Mouse (Mus musculus): ENCODE measurements around the gene Rtn2. TPM values are rescaled to one million over a fixed set of nuclear protein-coding genes. Genes with fewer than 3 reads are reported as not detected.

Gene Rtn2
- total RNA-seq, 1 experiment from 2014 or later: not detected

DNA sequence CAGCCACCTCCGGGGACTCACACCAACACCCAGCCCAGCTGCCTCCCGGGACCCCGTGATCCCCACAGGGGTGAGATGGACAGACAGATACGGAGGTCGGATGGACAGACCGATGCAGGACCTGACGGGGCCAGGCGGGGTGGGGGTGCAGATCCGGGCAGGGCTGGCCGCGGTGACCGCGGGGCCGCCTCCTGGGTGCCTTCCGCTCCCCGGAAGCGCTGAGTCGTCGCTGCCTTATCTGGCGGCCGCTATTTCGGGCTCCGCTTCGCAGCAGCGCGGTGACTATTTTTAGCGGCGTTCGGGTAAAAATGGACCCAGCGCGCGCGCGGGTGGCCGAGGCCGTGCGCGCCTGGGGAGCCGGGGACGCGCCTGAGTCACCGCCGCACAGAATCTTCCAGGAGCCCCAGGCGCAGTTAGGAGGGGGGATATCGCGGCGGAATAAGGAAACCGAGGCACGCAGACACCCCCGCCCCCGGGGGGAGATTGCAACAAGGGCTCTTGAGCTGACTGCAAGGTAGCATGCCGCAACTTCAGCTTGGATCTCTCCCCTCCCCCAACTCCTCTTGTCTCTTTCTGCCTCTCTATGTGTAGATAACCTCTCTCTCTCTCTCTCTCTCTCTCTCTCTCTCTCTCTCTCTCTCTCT is 50.4 kb downstream of the Rtn2 start:
- peak; percentile 81 for ATAC-seq (ENCODE audit: extremely low read depth, insufficient number of reproducible peaks, low FRiP score, poor library complexity, severe bottlenecking)

DNA sequence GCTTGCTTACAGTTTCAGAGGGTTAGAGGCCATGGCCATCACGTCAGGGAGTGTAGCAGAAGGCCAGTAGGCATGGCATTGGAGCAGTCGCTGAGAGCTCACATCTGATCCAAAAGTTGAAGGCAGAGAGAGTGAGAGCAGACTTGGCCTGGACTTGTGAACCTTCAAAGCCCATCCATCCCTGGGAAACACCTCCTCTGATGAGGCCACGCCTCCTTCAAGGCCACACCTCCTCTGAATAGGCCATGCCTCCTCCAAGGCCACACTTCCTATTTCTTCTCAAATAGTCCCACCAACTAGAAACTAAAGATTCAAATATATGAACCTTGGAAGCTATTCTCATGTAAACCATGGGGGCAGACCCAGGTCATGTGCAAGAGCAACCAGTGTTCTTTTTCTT is 53.2 kb downstream of the Rtn2 start:
- ATAC-seq (ENCODE audit: extremely low read depth, insufficient number of reproducible peaks, low FRiP score, poor library complexity, severe bottlenecking): peak; percentile 28; the same call in 1 of the 2 replicates

DNA sequence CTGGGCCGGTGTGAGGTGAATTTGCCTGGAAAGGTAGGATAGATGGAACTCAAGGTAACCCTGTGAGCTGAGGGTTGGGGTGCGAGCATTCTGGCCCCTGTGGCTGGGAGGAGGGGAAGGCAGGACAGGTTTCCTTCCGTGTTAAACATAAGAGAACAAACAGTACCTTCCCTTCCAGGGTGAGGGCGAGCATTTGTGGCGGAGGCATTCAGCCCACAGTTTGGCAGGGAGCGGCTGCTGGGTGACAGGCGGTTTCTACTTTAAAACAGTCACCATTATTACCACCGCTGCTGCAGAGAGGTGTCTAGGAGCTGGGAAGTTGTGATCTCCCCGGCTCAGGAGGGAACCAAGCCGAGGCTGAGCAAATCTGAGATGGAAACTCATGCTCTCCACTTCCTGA is 54.7 kb downstream of the Rtn2 start:
- no peak for ATAC-seq (ENCODE audit: extremely low read depth, insufficient number of reproducible peaks, low FRiP score, poor library complexity, severe bottlenecking)

DNA sequence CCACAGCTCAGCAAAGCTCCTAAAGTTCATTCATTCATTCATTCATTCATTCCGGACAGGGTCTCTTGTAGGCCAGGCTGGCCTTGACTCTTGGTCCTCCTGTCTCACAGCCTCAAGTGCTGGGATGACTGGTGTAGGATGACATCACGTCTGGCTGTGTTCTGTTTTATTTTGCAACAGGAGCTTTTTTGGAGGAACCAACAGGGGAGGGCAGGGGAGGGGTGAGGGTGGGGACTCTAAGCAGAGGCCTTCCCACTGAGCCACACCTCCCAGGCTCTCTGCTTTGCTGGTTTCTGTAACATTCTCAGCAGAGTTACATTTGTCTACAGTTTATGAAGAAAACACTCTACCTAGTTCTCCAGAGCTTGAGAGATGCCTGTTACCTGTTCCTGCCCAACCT is 55.6 kb downstream of the Rtn2 start:
- peak; percentile 65 for ATAC-seq (ENCODE audit: extremely low read depth, insufficient number of reproducible peaks, low FRiP score, poor library complexity, severe bottlenecking)

DNA sequence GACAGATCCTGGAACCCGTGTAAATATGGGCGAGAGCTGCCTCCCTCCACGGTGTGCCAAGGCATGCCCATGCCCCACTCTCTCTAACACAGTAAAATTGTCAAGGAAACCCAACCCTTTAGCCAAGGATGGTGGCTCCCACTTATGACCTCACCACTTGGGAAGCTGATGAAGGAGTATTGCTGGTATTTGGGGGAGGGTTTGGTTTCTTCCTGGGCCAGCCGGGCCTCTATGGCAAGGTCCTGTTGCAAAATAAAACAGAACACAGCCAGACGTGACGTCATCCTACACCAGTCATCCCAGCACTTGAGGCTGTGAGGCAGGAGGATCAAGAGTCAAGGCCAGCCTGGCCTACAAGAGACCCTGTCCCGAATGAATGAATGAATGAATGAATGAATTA is 56.2 kb downstream of the Rtn2 start:
- no peak for ATAC-seq (ENCODE audit: extremely low read depth, insufficient number of reproducible peaks, low FRiP score, poor library complexity, severe bottlenecking)

DNA sequence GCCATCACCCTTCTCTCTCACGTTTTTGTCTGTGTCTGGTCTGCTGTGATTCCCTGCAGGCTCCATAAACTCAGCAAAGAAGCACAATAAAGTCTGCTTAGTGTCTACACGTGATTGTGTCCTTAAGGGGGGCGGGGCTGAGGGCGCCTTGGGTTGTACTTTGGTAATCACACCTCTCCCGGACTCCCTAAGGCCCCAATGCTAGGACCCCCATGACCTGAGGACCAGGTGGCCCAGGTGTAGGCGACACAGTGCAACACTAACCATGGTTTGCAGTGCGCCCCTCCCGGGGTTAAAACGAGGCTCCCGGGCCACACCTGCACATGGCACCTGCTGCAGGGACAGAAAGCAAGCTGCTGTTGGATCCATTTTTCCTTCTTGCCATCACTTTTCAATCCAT is 58.8 kb downstream of the Rtn2 start:
- ATAC-seq (ENCODE audit: extremely low read depth, insufficient number of reproducible peaks, low FRiP score, poor library complexity, severe bottlenecking): no peak

DNA sequence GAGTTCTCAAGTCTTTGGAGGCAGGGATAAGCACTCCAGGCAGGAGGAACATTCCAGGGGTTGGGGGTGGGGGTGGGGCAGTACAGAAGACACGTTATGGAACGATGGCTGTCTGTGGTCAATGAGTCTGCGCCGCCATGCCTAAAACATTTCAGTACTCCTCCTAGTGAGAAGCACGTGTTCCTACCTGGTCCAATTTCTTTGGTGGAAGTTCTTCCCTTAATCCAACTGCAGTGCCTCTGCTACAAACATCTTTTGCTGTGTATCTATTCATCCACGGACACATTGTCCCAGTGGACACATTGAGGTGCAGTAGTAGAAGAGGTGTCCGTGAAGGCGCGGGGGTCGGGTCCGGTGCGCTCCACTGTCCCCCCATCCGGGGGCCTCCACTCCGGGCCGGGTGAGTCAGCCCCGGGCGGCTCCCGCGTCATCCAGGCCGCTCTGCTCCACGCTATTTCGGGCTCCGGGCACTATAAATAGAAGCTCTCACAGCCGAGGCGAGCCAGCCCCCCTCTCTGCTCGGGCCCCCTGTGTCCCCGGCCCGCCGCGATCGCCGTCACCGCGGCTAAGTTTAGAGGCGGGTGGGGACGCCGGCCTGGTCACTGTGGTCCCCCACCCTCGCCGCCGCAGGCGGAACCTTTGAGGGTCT is 59.5 kb downstream of the Rtn2 start:
- ATAC-seq (ENCODE audit: extremely low read depth, insufficient number of reproducible peaks, low FRiP score, poor library complexity, severe bottlenecking): no peak

DNA sequence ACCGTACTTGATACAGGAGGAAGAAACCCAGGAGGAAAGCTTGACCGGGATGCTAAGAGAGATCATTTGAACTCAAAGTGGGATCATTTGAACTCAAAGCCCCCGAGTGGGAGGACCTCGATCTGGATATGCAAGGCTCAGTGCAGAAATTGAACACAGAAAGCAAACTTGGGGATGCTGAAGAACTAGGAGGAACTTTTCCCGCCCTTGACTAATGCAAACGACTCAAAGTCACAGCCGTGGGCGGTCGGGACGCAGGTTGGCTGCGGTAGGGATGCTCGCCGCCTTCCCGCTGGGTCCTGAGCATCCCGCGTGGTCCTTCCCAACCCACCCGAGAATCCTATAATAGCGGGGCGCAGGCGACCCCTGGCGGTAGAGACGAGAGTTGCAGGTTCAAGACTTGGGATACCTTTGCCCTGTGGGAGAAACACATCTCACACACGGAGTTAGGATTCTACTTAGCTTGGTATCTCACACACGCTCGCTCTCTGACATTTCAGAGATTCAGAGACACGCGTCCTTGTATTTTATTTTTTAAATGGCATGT is 60.1 kb downstream of the Rtn2 start:
- ATAC-seq (ENCODE audit: extremely low read depth, insufficient number of reproducible peaks, low FRiP score, poor library complexity, severe bottlenecking): no peak; the same call in 1 of the 2 replicates

DNA sequence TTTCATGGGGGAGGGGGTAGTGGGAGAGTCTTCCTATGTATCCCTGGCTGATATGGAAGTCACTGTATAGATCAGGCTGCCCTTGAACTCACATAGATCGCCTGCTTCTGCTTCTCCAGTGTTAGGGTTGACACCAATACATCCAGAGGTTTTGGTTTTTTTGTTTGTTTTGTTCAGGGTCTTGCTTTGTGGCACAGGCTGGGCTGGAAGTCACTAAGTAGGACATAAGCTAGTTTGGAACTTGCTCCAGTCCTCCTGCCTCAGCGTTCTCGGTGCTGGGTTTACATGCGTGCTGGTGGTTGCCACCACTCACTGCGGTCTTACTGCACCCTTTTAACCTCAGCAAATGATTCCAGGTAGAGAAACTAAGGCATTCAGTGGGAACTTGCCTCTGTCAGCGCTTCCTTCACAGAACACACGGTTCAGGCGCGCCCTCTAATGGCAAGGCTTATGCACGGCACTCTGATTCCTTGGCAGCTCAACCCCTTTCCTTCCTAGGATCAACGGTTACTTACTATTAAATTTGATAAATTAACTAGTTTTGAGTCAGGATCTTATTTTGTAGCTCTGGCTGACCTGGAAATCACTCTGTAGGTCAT is 60.9 kb downstream of the Rtn2 start:
- peak; percentile 40; the same call in 1 of the 2 replicates for ATAC-seq (ENCODE audit: extremely low read depth, insufficient number of reproducible peaks, low FRiP score, poor library complexity, severe bottlenecking)

DNA sequence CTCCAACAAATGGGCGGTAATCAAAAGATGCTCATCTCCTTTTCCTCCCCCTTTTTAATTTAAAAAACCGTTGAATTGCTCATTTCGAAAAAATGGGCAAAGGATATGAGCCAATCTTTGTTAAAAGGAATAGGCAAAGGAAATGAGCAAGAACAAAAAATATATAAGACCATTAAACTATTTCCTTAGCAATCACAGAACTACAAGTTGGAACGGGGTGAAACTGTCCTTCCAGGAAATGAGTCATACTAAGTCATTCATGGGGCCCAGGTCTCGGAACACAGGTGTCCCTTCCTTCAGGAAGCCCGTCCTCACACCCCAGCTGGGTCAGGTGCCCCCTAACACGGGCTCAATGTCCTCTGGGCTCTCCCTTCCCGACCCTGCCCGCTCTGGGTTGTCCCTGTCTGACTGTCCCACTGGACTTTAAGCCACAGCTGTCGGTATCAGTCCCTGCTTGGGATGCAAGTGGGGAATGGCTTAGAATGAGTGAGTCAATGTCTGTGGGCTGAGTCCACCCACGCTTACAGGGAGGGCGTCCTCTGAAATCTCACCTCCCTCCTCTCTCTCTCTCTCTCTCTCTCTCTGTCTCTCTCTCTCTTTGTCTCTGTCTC is 61.9 kb downstream of the Rtn2 start, which contains the start of gene Ercc1:
Gene Ercc1 (plus strand): TSS at position 542 of the 611 bp plus-strand sequence.
- no peak for ATAC-seq (ENCODE audit: extremely low read depth, insufficient number of reproducible peaks, low FRiP score, poor library complexity, severe bottlenecking)

DNA sequence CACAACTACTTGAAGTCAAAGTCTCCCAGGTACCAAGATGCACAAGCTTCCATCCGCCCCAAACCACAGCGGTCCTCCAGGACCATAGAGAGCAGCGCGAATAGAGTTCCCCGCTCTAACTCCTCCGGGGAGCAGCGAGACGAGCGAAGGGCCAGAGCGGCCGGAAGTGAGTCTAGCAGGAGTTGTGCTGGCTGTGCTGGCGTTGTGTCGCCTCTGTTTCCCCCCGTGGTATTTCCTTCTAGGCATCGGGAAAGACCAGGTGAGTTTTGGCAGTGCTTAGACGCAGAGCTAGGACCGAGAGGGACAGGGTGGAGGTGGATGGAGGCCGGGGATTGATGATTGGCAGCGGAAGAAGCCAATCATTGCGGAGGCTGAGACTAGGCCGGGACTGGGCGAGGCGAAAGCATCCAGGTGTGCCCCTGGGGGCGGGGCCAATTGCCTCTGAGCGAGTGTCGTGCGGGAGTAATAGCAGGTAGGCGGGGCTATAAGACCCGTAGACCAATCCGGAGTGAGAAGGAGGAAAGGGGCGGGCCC is 62.6 kb downstream of the Rtn2 start:
- ATAC-seq (ENCODE audit: extremely low read depth, insufficient number of reproducible peaks, low FRiP score, poor library complexity, severe bottlenecking): peak; percentile 89

Other genes with a start within 250 kb of the Rtn2 start
- gene Rsph6a, start 227.9 kb upstream of the Rtn2 start, total RNA-seq (2017): 0.35 and 0.37 TPM in 2 replicates
- gene Dmwd, start 206.4 kb upstream of the Rtn2 start, total RNA-seq (2017): 3.1 and 3.4 TPM in 2 replicates
- gene Dmpk, start 198.8 kb upstream of the Rtn2 start, total RNA-seq (2017): 1.4 and 2.1 TPM in 2 replicates
- 0.12 TPM in 1 of 2 replicates, not detected in the other for gene Six5, start 188.0 kb upstream of the Rtn2 start, total RNA-seq (2017)
- not detected in 2 replicates for gene Gm4969, start 164.3 kb upstream of the Rtn2 start, total RNA-seq (2017)
- 11.3 and 13.3 TPM in 2 replicates for gene Fbxo46, start 162.8 kb upstream of the Rtn2 start, total RNA-seq (2017)
- 3.8 and 5.3 TPM in 2 replicates for gene Qpctl, start 133.3 kb upstream of the Rtn2 start, total RNA-seq (2017)
- gene Snrpd2, start 132.9 kb upstream of the Rtn2 start, total RNA-seq (2017): 26.4 and 33.0 TPM in 2 replicates
- not detected in 2 replicates for gene Gipr, start 116.5 kb upstream of the Rtn2 start, total RNA-seq (2017)
- gene Eml2, start 106.2 kb upstream of the Rtn2 start, total RNA-seq (2017): 9.1 and 13.3 TPM in 2 replicates
- 0.37 TPM in 1 of 2 replicates, not detected in the other for gene Gpr4, start 70.1 kb upstream of the Rtn2 start, total RNA-seq (2017)
- gene Opa3, start 54.3 kb upstream of the Rtn2 start, total RNA-seq (2017): 12.5 and 15.3 TPM in 2 replicates
- gene Vasp, start 10.8 kb upstream of the Rtn2 start, total RNA-seq (2017): 400 and 419 TPM in 2 replicates
- gene Ppm1n, start 2.6 kb upstream of the Rtn2 start, total RNA-seq (2017): not detected in 2 replicates
- gene Fosb, start 27.4 kb downstream of the Rtn2 start, total RNA-seq (2017): 60.5 and 64.4 TPM in 2 replicates
- 19.6 and 28.2 TPM in 2 replicates for gene Ercc1, start 62.2 kb downstream of the Rtn2 start, total RNA-seq (2017)
- gene Cd3eap, start 76.9 kb downstream of the Rtn2 start, total RNA-seq (2017): 7.1 and 7.3 TPM in 2 replicates
- gene Ppp1r13l, start 77.1 kb downstream of the Rtn2 start, total RNA-seq (2017): 0.12 and 0.37 TPM in 2 replicates
- gene Ercc2, start 99.4 kb downstream of the Rtn2 start, total RNA-seq (2017): 27.4 and 30.1 TPM in 2 replicates
- 0.81 TPM in 1 of 2 replicates, not detected in the other for gene Klc3, start 121.5 kb downstream of the Rtn2 start, total RNA-seq (2017)
- gene Ckm, start 122.2 kb downstream of the Rtn2 start, total RNA-seq (2017): not detected in 2 replicates
- 17.2 and 18.0 TPM in 2 replicates for gene Mark4, start 176.2 kb downstream of the Rtn2 start, total RNA-seq (2017)
- gene Exoc3l2, start 180.7 kb downstream of the Rtn2 start, total RNA-seq (2017): 0.12 TPM in 1 of 2 replicates, not detected in the other
- gene Bloc1s3, start 225.7 kb downstream of the Rtn2 start, total RNA-seq (2017): 3.9 and 4.4 TPM in 2 replicates
- gene Trappc6a, start 225.8 kb downstream of the Rtn2 start, total RNA-seq (2017): 8.7 and 14.3 TPM in 2 replicates
- not detected in 2 replicates for gene Nkpd1, start 235.2 kb downstream of the Rtn2 start, total RNA-seq (2017)

Data from neutrophil, adult 5-6 weeks (primary cell).